Mouse (Mus musculus) heart, embryonic 14.5 days (tissue): Measurements from ENCODE around the gene Gm4787. TPM values are rescaled to one million over a fixed set of nuclear protein-coding genes. Genes with fewer than 3 reads are reported as not detected.
"Not testable (repeated sequence)": the region's sequence is repeated elsewhere in the genome, so short reads cannot be mapped to it uniquely, and the experiment has no call there.

Experiments used
- ATAC-seq: fragments of 200-750 bp; cut with Nextera tagmentation; 2 replicates; pipeline ENCODE4 v1.8.0; 2017; ENCODE audit warnings: low read depth, moderate TSS enrichment; ENCODE audit not compliant: insufficient number of reproducible peaks, insufficient read depth, low FRiP score
- H3K27ac ChIP-seq, 2 experiments: fragments of 200-500 bp in 1 of 2; fragments of 300-500 bp in 1 of 2; sonication (generic) in 1 of 2; replicated peaks in 1 of 2; 2 replicates each; pipeline ENCODE4 v1.5.1; 2012 to 2014; ENCODE audit warnings: low read depth in 2 of 2, low read length in 2 of 2, control low read depth in 1 of 2, mild to moderate bottlenecking in 1 of 2, mixed read lengths in 1 of 2; ENCODE audit not compliant: control insufficient read depth in 1 of 2, insufficient read depth in 1 of 2
- H3K27me3 ChIP-seq: fragments of 300-500 bp; sonication (generic); 2 replicates; pipeline ENCODE4 v1.6.1; 2014; ENCODE audit warnings: mild to moderate bottlenecking, low read length, control low read depth; ENCODE audit not compliant: control insufficient read depth, insufficient read depth
- H3K36me3 ChIP-seq: fragments of 300-500 bp; sonication (generic); 2 replicates; pipeline ENCODE4 v1.6.1; 2014; ENCODE audit warnings: mild to moderate bottlenecking, control low read depth, low read length, mixed read lengths; ENCODE audit not compliant: control insufficient read depth, insufficient read depth
- H3K4me1 ChIP-seq, 2 experiments: fragments of 200-500 bp in 1 of 2; fragments of 300-500 bp in 1 of 2; sonication (generic) in 1 of 2; 2 replicates each; pipeline ENCODE4 v1.6.1; 2012 to 2014; ENCODE audit warnings: low read length in 2 of 2, control low read depth in 1 of 2, mixed read lengths in 1 of 2; ENCODE audit not compliant: control insufficient read depth in 2 of 2, insufficient read depth in 2 of 2
- H3K4me2 ChIP-seq: fragments of 300-500 bp; sonication (generic); 2 replicates; pipeline ENCODE4 v1.6.1; 2014; ENCODE audit warnings: mild to moderate bottlenecking, low read length
- H3K4me3 ChIP-seq, 2 experiments: fragments of 200-500 bp in 1 of 2; fragments of 300-500 bp in 1 of 2; sonication (generic) in 1 of 2; 2 replicates each; pipeline ENCODE4 v1.5.1; 2012 to 2014; ENCODE audit warnings: low read length in 2 of 2, mild to moderate bottlenecking in 2 of 2, control low read depth in 1 of 2, low read depth in 1 of 2, moderate library complexity in 1 of 2; ENCODE audit not compliant: control insufficient read depth in 1 of 2, insufficient read depth in 1 of 2
- H3K9ac ChIP-seq: fragments of 300-500 bp; sonication (generic); 2 replicates; pipeline ENCODE4 v1.6.1; 2014; ENCODE audit warnings: mild to moderate bottlenecking, low read length
- H3K9me3 ChIP-seq: fragments of 300-500 bp; sonication (generic); 2 replicates; pipeline ENCODE4 v1.6.1; 2016; ENCODE audit warnings: low read length, control low read depth; ENCODE audit not compliant: control insufficient read depth
- WGBS: fragments of 180-500 bp; shearing (Covaris S2); extraction: QIAGEN DNeasy Blood & Tissue Kit; methylation state at CpG from one replicate; pipeline ENCODE4 v1.1.7; 2014; 5-methylcytosine and 5-hydroxymethylcytosine counted together
- polyA plus RNA-seq: library from polyadenylated mRNA; unstranded; fragments of >200 nt; fragmentation: Nextera tagmentation; extraction: Ambion mirVana; gene quantifications from 2 replicates; pipeline ENCODE4 v1.2.1, GENCODE M21; 2014

Gm4787 gene
- 0.30 TPM in 2 replicates for polyA plus RNA-seq

GRCm38 (mm10) chr12:81379364-81379763 is at the start of gene Gm4787:
Gene Gm4787, minus strand, starts transcription at chr12:81379464.
- not testable (repeated sequence) for ATAC-seq, H3K4me1 ChIP-seq, H3K27ac ChIP-seq, H3K4me2 ChIP-seq, H3K36me3 ChIP-seq, H3K9me3 ChIP-seq, H3K27me3 ChIP-seq, H3K4me3 ChIP-seq, H3K9ac ChIP-seq
- WGBS, result 97% methylated on average over 1 of the region's 1 CpGs

GRCm38 (mm10) chr12:81421846-81422245 is 42.6 kb upstream of the Gm4787 start, which contains the start of gene Adam4:
Gene Adam4, minus strand, starts transcription at chr12:81421946.
- 0 out of 2 replicates have a peak, but pooled peaks cover 10% of the 10 kb centered on the region for H3K9me3 ChIP-seq
- no peaks in the 10 kb centered on the region for H3K27me3 ChIP-seq
- H3K27ac ChIP-seq, result no peak within 1 kb of the TSS
- H3K9ac ChIP-seq, result no peak within 1 kb of the TSS
- ATAC-seq, result no peak
- no peaks in the 10 kb centered on the region for H3K36me3 ChIP-seq
- no peak within 1 kb of the TSS for H3K4me3 ChIP-seq
- no peaks in the 10 kb centered on the region for H3K4me1 ChIP-seq
- WGBS, result 88% methylated on average over 1 of the region's 1 CpGs
- H3K4me2 ChIP-seq, result no peak within 1 kb of the TSS

DNA sequence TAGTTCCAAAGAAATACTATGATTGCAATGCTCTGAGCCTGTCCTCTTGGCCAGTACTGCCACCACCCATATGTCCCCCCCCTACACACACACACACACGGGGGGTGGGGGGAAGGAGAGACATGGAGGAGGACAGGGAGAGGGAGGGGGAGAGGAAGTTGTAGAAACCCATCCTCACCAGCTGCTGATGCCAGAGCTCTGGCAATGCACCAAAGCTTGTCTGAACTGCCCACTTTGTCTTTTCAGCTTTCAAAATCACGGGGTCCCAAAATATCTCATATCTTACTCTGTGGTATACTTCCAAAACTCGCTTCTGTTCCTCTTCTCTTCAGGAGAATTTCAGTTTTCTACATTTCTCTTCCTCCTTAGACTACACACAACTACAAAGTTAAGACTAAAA is 33.9 kb upstream of the Gm4787 start:
- H3K9me3 ChIP-seq, result no peaks in the 10 kb centered on the region

DNA sequence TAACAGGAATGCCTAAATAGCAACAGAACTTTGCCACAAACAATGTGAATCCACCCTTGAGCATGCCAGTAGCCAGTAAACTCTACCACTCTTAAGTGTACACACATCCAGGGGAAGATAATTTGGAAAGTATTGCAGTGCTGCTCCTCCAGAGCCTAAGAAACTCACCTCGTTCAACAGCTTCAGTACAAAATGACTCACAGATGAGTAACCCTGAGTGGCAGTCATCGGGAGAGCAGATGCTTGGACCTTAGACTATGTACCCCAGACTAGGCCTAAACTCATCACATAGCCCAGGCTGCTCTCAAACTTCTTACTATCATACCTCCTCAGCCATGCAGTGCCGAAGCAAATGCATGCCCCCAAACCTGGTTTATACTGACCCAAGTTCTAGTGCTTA is 29.7 kb upstream of the Gm4787 start:
- no peak overlapping the region for H3K4me3 ChIP-seq
- no peak overlapping the region for H3K9ac ChIP-seq
- no peaks in the 10 kb centered on the region for H3K27me3 ChIP-seq
- ATAC-seq, result no peak
- H3K36me3 ChIP-seq, result no peaks in the 10 kb centered on the region
- H3K9me3 ChIP-seq, result no peaks in the 10 kb centered on the region
- H3K4me1 ChIP-seq, result no peaks in the 10 kb centered on the region
- no peak overlapping the region for H3K27ac ChIP-seq
- whole genome bisulfite sequencing, result 82% methylated on average over 3 of the region's 3 CpGs
- no peak overlapping the region for H3K4me2 ChIP-seq

More for the DNA sequence above, 33.9 kb upstream of the Gm4787 start:
- no peaks in the 10 kb centered on the region for H3K27me3 ChIP-seq
- H3K27ac ChIP-seq, result no peak overlapping the region
- no peaks in the 10 kb centered on the region for H3K4me1 ChIP-seq
- H3K36me3 ChIP-seq, result no peaks in the 10 kb centered on the region
- H3K4me2 ChIP-seq, result no peak overlapping the region
- no peak for ATAC-seq
- WGBS, result 71% methylated on average over 3 of the region's 3 CpGs
- no peak overlapping the region for H3K9ac ChIP-seq
- H3K4me3 ChIP-seq, result no peak overlapping the region

GRCm38 (mm10) chr12:81402187-81402586 is 22.9 kb upstream of the Gm4787 start:
- no peak overlapping the region for H3K27ac ChIP-seq
- no peak for ATAC-seq
- no peak overlapping the region for H3K4me3 ChIP-seq
- no peaks in the 10 kb centered on the region for H3K9me3 ChIP-seq
- no peaks in the 10 kb centered on the region for H3K4me1 ChIP-seq
- H3K9ac ChIP-seq, result no peak overlapping the region
- no peaks in the 10 kb centered on the region for H3K36me3 ChIP-seq
- no peaks in the 10 kb centered on the region for H3K27me3 ChIP-seq
- no peak overlapping the region for H3K4me2 ChIP-seq
- 17% methylated on average over 1 of the region's 1 CpGs for WGBS

- Histone ChIP-seq H3K36me3 (no peaks in the 10 kb centered on the region), H3K9ac (no peak overlapping the region), H3K9me3 (no peaks in the 10 kb centered on the region), H3K4me2 (peak overlapping the region; percentile 99; the same call in 1 of the 2 replicates), H3K4me3 (no peak overlapping the region), H3K4me1 (no peaks in the 10 kb centered on the region; a peak in 1 of 4 replicates), H3K27ac (no peak overlapping the region), H3K27me3 (peaks cover 38% of the 10 kb centered on the region)
- 66% methylated on average over 5 of the region's 5 CpGs for WGBS
- ATAC-seq, result no peak
Measured at GRCm38 (mm10) chr12:81333841-81334240, 45.4 kb downstream of the Gm4787 start.

- H3K4me1 ChIP-seq, result no peaks in the 10 kb centered on the region; a peak in 1 of 4 replicates
- H3K27ac ChIP-seq, result no peak within 1 kb of the TSS
- peak; percentile 54 for ATAC-seq
- H3K9me3 ChIP-seq, result no peaks in the 10 kb centered on the region
- peak within 1 kb of the TSS; percentile 58 for H3K4me3 ChIP-seq
- H3K4me2 ChIP-seq, result peak within 1 kb of the TSS; percentile 99
- H3K36me3 ChIP-seq, result no peaks in the 10 kb centered on the region
- H3K9ac ChIP-seq, result peak within 1 kb of the TSS; percentile 73
- H3K27me3 ChIP-seq, result peaks cover 38% of the 10 kb centered on the region
- WGBS, result under 1% methylated on average over 42 of the region's 47 CpGs
Measured at GRCm38 (mm10) chr12:81332875-81333421, 46.3 kb downstream of the Gm4787 start, which contains the start of gene Slc8a3. Gene Slc8a3, minus strand, starts transcription at chr12:81333180.
